Mouse (Mus musculus) adrenal gland, adult 18-20 months (tissue): ENCODE results near the gene Nupr1. TPM values are rescaled to one million over a fixed set of nuclear protein-coding genes. Genes with fewer than 3 reads are reported as not detected.

Experiments used
- DNase-seq, 2 experiments: peaks; one replicate each; pipeline ENCODE4 v3.0.0; 2021 to 2022; ENCODE audit warnings: low spot score in 2 of 2
- microRNA-seq, 2 experiments: library from miRNA; unstranded; fragments of <30 nt; microRNA quantifications; one replicate each; pipeline ENCODE4 v1.2.0; 2021; ENCODE audit warnings: borderline number of aligned reads in 2 of 2
- total RNA-seq, 2 experiments: library from RNA; stranded (reverse); gene quantifications; 1 replicate in 1 of 2; 2 replicates in 1 of 2; pipeline ENCODE4 v1.2.3; 2021

Nupr1 gene
- total RNA-seq, 2 experiments from 2014 or later, result 13.6 to 26.7 TPM

GRCm38 (mm10) chr7:126602650-126603049, 28.0 kb downstream of the Nupr1 start:
- DNase-seq, result no peak

- no peak for DNase-seq
These were observed 28.8 kb downstream of the Nupr1 start for GRCm38 (mm10) chr7:126601896-126602295.

GRCm38 (mm10) chr7:126598919-126599318, 31.7 kb downstream of the Nupr1 start:
- no peak for DNase-seq

- DNase-seq, result no peak
These were observed 34.2 kb downstream of the Nupr1 start for GRCm38 (mm10) chr7:126596414-126596813.

GRCm38 (mm10) chr7:126595890-126596289, 34.8 kb downstream of the Nupr1 start:
- DNase-seq, result no peak

- DNase-seq, result no peak
These were observed 35.6 kb downstream of the Nupr1 start, which contains the start of gene Il27 for GRCm38 (mm10) chr7:126594862-126595561. TSS of gene Il27 (minus strand) at chr7:126594941.

DNA sequence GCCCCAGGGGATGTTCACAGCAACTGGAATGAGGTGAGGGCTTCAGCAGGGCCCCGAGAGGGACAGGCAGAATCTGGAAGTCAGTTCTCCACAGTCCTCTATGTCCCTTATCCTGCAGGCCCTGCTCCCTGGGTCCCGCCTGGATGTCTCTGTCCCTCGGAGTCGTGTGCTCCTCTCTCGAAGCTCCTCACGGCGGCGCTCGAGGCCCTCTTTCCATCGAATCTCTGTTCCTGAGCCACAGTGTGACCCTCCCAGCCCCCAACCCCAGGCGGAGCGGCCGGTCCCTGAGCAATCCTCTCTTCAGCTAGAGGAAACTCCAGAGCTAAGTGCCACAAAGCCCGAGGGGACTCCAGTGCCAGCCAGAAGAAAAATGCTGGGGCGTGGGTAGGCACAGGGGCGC, 42.9 kb downstream of the Nupr1 start:
- peak in 1 of 2 experiments; percentile 39 for DNase-seq

DNA sequence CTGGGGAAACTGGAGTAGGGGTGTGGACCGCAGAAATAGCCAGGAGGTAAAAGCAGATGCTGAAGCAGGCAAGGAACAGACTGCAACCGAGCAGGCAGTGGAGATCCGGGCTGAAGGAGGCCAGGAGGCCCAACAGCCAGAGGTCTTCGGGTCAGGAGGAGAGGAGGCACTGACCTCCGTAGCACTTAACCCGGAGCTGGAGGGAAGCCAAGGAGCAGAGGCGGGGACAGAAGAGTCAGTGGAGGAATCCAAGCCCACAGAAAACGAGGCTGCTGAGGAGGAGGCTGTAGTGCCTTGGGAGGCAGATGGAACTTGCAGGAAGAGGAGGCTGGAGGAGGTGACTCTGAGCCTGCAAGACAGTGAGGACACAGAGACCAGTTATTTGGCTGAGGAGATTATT, 43.8 kb downstream of the Nupr1 start:
- peak in 1 of 2 experiments; percentile 46 for DNase-seq

DNA sequence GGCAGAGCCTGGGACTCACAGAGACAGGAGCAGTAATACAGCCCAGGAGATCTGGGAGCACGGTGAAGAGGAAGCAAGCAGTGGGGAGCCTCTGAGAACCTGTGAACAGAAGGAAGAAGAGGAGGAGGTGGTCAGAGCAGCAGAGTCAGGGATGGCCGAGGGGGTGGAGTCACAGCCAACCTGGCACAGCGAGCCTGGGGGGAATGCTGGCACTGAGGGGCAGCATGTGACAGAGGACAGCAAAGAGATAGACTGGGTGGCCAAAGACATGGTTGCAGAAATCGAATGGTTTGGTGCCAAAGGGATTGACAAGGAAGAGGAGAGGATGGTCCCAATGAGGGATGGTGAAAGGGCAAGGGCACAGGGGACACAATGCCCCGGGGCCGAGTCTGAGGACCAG, 44.9 kb downstream of the Nupr1 start, which contains the start of gene Cln3:
Gene Cln3, minus strand, starts transcription at position 101 of the 400 bp plus-strand sequence.
- DNase-seq, result no peak

GRCm38 (mm10) chr7:126584506-126584977, 46.1 kb downstream of the Nupr1 start, which contains the start of gene Apobr:
TSS of gene Apobr (plus strand) at chr7:126584942.
- DNase-seq, result no peak

DNA sequence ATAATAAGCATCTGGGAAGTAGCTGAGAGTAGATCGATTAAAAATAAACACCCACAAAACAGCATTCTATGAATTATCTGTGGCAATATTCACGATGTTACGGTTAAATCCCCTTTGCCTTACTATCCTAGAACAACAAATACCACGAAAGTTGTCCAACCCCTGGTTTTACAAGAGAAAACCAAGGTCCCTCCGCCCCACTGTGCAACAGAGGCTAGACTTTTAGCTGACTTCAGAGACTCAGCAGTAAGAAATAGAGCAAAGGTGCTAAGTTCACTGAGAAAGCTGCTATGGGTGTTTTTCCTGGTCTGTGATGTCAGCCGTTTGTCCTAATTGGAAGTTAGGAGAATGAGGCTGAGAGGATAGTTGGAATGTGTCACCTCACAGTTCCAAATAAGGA, 46.9 kb downstream of the Nupr1 start:
- DNase-seq, result no peak

DNA sequence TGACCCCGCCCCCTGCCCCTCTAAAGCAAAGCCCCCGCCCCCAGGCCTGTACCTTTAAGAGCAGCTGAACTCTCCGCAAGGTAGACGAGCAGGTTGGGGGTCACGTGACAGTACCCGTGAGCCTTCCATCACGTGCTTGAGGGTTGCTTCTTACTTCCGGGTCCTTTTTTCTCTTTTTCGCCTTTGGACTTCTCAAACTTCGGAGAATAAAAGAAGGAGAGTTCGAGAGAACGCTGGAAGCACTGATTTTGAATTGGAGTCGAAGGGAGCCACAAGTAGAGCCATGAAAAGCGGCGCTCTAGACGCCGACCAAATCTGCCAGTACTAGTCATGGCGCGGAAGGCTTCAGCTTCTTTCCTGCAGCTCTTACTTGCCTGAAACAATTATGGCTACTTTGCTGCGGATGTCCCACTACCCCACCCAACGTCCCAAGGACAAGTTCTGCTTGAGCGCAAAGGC, 47.4 kb downstream of the Nupr1 start:
- DNase-seq, result peak; percentile 69 to 72

DNA sequence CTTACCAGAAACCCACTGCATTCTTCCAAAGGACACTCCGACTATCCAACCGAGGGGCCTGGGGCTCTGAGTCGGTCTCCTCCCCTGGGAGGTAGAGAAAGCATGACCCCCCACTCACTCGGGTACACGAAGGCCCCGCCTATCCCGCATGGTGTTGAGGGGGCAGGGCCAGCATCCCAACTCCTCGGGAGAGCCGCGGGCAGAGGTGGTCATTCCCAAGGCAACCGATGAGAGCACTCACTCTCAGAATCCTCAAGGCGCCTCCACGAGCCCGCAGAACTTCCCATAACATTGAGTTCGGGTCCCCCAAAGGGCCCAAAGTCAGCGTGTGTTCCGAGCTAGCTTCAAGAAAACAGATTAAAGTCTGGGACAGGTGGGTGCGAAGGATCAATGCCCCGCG, 47.9 kb downstream of the Nupr1 start:
- DNase-seq, result no peak

- no peak for DNase-seq
These were observed 49.0 kb downstream of the Nupr1 start for GRCm38 (mm10) chr7:126581661-126582060.

DNA sequence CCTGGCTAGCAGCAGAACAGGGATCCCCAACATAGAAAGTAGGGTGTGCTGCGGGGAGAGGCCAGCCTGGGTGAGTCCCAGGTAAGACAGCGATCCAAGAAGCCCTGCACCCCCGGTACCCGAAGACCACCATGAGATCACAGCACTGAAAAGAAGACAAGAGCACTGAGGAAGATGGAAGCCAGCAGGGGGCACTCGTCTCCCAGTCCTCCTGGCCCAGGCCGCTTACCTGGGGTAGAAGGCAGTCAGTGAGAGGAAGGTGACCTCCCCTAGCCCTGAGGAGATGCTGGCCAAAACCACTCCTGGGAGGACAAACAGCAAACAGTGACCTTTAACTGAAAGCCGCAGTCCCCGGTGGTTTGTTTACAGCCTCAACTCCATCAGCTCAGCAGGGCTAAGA, 51.5 kb downstream of the Nupr1 start:
- peak in 1 of 2 experiments; percentile 64 for DNase-seq

GRCm38 (mm10) chr7:126576946-126577345, 53.7 kb downstream of the Nupr1 start:
- DNase-seq, result peak; percentile 50 to 61

Small RNAs within 50 kb of the gene (microRNA-seq; reads per million reads assigned to microRNA genes)
- 0.47 to 1.8 reads per million in 2 experiments for gene Mir7059

Other genes starting within 250 kb of the Nupr1 start
- 1 to 10 TPM; 5.1 to 6.0 TPM for gene Nfatc2ip, start 234.1 kb downstream of the Nupr1 start, total RNA-seq
- gene Cd19, start 216.0 kb downstream of the Nupr1 start, total RNA-seq, result under 1 TPM; 0.19 to 0.50 TPM
- 10 to 100 TPM; 42.2 to 43.2 TPM for gene Rabep2, start 202.1 kb downstream of the Nupr1 start, total RNA-seq
- 10 to 100 TPM in 1 of 2 experiments, not detected in 1; 10.0 TPM for gene Atp2a1, start 167.8 kb downstream of the Nupr1 start, total RNA-seq
- gene Sh2b1, start 155.4 kb downstream of the Nupr1 start, total RNA-seq, result 10 to 100 TPM; 56.2 to 60.8 TPM
- gene Tufm, start 143.5 kb downstream of the Nupr1 start, total RNA-seq, result 100 to 1,000 TPM; 221 to 235 TPM
- 100 to 1,000 TPM in 1 of 2 experiments, 10 to 100 TPM in 1; 99.5 to 111 TPM for gene Atxn2l, start 127.4 kb downstream of the Nupr1 start, total RNA-seq
- gene Eif3c, start 64.5 kb downstream of the Nupr1 start, total RNA-seq, result 100 to 1,000 TPM; 199 to 243 TPM
- gene Apobr, start 45.9 kb downstream of the Nupr1 start, total RNA-seq, result 1 to 10 TPM; 2.4 to 3.2 TPM
- 10 to 100 TPM; 34.6 to 35.8 TPM for gene Cln3, start 45.0 kb downstream of the Nupr1 start, total RNA-seq
- under 1 TPM in 1 of 2 experiments, not detected in 1; 0.38 TPM for gene Il27, start 35.9 kb downstream of the Nupr1 start, total RNA-seq
- gene Sgf29, start 18.4 kb upstream of the Nupr1 start, total RNA-seq, result 10 to 100 TPM; 39.6 to 50.1 TPM
- gene Sult1a1, start 45.6 kb upstream of the Nupr1 start, total RNA-seq, result 10 to 100 TPM; 48.0 to 52.5 TPM
- gene Bola2, start 64.5 kb upstream of the Nupr1 start, total RNA-seq, result 100 to 1,000 TPM in 1 of 2 experiments, 10 to 100 TPM in 1; 98.7 to 105 TPM
- gene Slx1b, start 64.9 kb upstream of the Nupr1 start, total RNA-seq, result 10 to 100 TPM in 1 of 2 experiments, 1 to 10 TPM in 1; 9.9 to 11.1 TPM
- gene Coro1a, start 76.9 kb upstream of the Nupr1 start, total RNA-seq, result 10 to 100 TPM; 19.0 to 21.7 TPM
- gene Mapk3, start 128.7 kb upstream of the Nupr1 start, total RNA-seq, result 100 to 1,000 TPM; 123 to 131 TPM
- gene Gdpd3, start 135.5 kb upstream of the Nupr1 start, total RNA-seq, result 1 to 10 TPM; 2.7 to 4.3 TPM
- 10 to 100 TPM; 93.7 to 95.0 TPM for gene Ypel3, start 146.1 kb upstream of the Nupr1 start, total RNA-seq
- under 1 TPM; 0.53 to 0.64 TPM for gene Tbx6, start 150.6 kb upstream of the Nupr1 start, total RNA-seq
- 10 to 100 TPM; 75.4 to 85.9 TPM for gene Ppp4c, start 161.6 kb upstream of the Nupr1 start, total RNA-seq
- 10 to 100 TPM; 17.1 to 63.4 TPM for gene Fam57b, start 166.8 kb upstream of the Nupr1 start, total RNA-seq
- not detected for gene 4930451I11Rik, start 200.8 kb upstream of the Nupr1 start, total RNA-seq
- under 1 TPM; 0.13 to 0.50 TPM for gene Doc2a, start 216.6 kb upstream of the Nupr1 start, total RNA-seq
- gene Hirip3, start 231.1 kb upstream of the Nupr1 start, total RNA-seq, result 10 to 100 TPM in 1 of 2 experiments, 1 to 10 TPM in 1; 9.8 to 11.8 TPM
- gene Ino80e, start 231.5 kb upstream of the Nupr1 start, total RNA-seq, result 10 to 100 TPM; 38.4 to 42.5 TPM